Mouse (Mus musculus) urinary bladder, adult 18-20 months (tissue): ENCODE data around the gene Zfp941.

Experiments
- DNase-seq, 2 experiments: peaks; one replicate each; pipeline ENCODE4 v3.0.0; 2022; ENCODE audit warnings: low spot score in 2 of 2, mixed read lengths in 2 of 2

The Zfp941 gene

DNA sequence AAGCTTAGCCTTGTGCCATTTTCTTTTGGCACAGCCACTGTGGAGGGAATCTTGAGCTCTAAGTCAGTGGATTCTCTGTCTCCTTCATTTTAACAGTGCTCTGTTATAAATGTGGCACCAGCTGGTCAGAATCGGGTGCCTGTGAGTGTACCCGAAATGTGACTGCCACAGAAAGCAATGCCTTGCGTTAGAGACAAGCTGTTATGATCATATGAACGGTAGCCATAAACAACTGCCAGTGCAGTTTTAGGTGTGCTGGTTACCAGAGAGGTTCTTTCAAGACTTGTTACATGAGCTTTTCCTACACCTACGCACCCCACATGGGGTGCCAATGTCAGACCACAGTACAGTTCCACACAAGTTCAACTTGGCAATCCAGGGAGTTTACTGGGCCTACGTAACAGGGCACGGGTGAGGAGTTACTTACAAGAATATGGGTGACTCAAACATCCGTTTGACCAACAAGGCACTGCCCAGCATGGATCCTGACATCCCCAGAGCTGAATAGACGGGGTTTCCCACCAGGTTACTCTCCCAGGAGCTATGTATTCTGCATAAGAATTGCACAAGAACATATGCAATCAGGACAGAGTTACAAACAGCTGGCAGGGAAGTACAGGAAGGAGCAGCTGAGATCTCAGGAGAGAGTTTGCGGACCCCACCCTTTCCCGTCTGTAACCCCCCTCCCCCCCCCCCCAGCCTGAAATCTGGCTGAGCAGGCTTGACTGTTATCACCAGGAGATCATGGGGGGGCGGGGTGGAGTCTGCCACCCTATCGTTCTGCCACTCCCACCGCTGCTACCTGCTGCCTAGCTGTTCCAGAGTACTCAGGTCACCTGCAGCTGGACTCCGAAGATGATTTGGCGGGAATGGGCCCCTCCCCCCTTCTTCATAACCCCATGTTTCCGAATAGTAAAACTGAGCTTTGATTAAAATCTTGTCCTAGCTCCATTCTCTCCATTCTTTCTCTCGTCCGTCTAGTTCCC, 19.1 kb upstream of the Zfp941 start:
- DNase-seq, result no peak

DNA sequence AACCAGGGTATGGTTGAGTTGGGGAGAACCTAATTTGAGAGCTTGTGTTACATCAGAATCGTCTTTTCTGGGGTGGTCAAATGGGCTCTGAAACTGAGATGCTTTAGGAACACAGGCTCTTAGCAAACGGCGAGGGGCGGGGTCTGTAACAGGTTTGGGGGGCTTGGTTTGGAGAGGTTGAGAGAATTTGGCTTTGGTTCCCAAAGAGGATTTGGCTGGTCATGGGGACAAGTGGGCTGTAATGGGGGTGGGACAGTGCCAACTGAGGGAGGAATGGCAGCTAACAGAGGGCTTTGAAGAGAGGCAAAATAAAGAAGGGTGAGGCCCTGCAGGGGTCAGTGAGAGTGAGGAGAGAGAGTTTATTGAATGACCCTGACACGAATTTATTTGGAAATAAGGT, 17.6 kb upstream of the Zfp941 start:
- no peak for DNase-seq

DNA sequence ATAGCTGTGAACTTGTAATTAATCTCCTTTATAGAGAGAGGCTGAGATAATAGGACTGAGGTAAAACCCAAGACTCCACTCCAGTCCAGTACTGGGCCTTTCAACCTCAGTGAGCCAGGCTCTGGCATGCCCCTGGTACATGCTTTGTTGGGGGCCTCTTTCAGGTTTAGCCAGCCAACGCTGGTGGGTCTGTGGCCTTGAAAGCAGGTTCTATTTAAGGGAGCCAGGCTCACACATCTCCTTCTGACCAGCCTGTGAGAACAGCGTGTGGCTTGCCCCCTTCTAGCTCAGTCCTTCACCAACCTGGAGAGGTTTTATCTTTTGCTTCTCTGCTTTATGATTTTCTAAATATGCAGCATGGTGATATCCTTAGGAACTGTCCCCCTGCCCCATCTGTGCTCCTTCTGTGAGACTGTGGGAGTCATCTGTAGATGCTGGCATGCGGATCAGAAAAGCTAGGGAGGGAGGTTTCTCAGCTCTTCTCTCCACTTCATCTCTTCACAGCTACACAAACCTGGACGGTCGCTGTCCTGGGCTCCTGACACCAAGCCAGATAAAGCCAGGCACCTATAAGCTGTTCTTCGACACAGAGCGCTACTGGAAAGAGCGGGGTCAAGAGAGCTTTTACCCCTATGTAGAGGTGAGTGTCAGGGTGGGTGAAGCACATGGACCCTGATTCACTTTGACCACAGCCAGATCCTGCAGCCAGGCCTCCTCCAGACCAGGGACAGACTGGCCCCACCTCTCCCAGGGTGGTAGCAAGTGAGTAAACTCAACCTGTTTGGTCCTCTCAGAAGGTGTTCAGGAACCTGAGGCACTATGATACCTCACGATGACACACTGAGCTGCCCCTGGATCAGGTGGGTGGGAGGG, 14.5 kb upstream of the Zfp941 start:
- DNase-seq, result no peak

DNA sequence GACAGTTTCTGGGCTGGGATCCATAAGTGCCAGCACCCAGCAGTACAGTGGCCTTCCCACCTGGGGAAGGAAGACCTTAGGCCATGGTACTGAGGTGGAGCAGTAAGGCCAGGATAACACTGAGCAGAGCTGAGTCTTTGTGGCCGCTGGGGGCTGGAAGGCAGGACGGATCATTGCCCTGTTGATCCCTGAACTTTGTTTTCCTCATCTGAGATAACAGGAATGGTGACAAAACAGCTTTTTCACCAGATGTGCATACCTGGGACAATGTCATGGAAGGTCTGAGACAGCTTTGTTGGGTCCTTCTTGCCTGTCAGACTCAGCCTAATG, 13.7 kb upstream of the Zfp941 start:
- no peak for DNase-seq

DNA sequence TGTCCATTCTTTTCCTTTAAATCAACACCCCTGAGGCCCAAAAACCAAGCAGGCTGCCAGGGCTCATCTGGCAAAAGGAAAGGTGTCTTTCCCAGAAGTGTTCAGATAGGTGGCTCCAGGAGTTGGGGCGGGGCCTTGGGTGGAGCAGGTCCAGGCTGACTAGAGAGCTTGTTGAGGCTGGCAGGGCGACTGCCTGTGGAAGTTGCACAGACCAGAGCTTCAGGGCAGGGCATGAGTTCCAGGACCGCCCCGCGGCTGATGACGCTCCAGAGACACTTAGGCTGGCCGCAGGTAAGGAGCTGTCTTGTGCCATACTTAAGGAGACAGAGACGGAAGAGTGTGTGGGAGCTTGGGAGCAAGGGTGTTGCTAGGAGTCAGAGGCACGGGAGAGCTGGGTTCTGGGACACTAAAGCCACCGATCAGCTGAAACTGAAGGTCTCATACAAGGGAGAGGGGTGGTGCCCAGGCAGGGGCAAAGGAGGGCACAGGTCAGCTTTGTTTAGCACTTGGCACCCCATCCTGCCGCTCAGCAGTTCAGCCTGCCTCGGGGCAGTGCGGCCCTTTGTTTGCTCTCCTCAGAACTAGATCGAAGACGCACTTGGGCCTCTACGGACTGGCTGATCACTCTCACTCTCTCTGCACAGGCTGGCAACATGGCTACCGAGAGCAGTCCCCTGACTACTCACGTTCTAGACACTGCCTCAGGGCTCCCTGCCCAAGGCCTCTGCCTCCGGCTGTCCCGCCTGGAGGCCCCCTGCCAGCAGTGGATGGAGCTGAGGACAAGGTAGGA, 13.2 kb upstream of the Zfp941 start, which contains the start of gene Urah:
Urah (plus strand) TSS at position 51 of the 790 bp plus-strand sequence.
- peak; percentile 68 to 73 for DNase-seq

DNA sequence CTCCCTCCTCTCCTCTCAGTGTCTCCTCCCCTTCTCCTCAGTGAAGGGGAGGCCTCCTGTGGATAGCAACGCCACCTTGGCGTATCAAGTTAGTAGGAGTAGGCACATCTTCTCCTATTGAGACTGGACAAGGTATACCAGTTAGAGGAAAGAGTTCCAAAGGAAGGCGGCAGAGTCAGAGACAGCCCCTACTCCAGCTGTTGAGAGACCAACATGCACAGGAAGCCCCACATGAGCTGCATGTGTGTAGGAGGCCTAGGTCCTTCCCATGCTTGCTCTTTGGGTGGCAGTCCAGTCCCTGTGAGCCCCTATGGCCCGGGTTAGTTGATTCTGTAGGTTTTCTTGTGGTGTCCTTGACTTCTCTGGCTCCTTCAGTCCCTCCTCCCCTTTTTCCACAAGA, 11.4 kb upstream of the Zfp941 start:
- DNase-seq, result no peak

DNA sequence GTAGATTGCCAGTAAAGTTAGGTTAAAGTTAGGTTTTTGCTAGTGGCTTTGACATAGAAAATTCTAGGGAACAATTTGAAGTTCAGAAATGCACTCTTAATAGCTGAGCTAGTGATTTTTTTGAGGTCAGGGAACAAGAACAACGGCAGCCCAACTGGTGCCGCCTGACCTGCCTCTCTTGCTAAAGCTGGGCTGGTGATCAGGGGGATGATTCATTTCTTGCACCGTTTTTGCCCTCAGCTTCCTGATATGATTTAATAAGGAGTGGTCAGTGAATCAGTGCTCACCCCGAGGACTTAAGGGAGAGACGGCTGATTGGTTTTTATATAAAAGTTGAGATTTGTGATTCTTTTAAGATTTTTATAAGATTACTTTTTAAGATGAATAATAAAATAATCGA, 9.5 kb upstream of the Zfp941 start:
- peak in 1 of 2 experiments; percentile 42 for DNase-seq

DNA sequence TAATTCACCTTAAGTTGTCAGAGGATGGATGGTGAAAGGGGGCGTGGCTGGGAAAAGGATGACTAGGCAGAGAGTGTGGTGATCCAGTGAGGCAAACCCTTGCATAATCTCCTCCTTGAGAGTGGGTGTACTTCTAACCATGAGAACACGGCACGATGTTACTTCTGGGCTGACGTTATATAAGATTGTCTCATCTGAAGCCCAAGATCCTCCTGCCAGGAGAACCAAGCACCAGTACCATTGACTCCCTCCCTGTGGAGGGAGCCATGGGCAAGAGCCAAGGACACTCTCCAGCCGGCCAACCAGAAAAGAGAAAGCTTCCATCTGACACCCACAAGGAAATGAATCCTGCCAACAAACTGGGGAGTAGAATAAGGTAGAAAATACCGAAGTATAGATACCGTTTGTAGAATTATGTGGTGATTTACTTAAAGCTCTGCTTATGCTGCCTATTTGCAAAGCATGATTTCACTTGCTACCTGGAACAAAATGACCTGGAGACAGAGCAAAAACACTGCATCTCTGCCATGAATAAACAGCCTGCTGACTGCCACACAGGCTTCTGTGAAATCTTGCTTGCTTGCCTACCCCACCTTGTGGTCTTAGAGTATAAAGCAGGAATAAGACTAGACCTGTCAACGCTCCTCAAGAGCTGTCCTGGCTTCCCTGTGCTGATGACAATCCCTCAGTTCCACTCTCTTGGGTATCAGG, 6.3 kb upstream of the Zfp941 start:
- no peak for DNase-seq

DNA sequence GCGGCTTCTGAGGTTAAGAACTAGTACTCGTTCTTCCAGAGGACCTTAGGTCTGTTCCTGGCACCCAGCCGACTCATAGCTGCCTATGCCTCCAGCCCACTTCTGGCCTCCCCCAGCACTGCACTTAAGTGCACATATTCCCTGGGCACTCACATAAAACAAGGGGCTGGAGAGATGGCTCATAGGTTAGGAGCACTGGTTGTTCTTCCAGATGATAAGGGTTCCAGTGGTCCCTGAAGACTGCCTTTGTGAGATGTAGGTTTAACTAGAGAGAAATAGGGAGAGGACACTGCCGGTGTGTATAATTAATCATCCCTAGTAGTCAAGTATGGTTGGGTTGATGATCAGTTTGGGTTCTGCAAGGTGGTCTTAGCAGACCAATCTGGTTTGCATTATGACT, 753 bp upstream of the Zfp941 start:
- no peak for DNase-seq

DNA sequence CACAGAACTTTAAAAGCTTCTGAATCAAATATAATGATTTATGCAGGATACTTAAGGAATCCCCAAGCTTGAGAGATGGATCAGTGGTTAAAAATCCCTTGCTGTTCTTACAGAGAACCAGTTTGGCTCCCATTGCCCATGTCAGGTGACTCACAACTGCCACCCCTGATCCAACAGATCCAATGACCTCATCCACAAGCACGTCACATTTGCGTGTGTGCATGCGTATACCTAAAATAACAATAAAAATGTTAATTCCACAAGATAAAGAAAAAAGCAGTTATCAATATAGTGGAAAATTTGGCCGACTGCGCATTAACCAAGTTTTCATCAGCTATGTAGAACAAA, 699 bp downstream of the Zfp941 start:
- no peak for DNase-seq

DNA sequence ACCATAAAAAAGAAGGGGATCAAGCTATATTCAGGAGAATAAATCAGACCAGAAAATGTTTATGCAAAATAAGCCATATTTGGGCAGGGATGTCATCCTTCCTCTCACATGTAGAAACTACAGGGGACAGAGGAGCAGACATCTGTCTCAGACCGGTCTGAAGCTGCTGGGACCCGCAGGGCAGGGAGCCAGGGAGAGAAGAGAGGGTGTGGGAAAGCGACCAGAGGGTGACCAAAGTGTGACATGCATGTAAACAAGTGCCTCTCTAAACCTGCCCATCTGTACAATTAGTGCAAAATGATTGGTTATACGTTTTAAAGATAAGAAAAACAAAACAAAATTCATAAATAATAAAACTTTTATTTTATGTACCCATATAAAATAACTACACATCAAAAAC, 1.8 kb downstream of the Zfp941 start:
- no peak for DNase-seq

DNA sequence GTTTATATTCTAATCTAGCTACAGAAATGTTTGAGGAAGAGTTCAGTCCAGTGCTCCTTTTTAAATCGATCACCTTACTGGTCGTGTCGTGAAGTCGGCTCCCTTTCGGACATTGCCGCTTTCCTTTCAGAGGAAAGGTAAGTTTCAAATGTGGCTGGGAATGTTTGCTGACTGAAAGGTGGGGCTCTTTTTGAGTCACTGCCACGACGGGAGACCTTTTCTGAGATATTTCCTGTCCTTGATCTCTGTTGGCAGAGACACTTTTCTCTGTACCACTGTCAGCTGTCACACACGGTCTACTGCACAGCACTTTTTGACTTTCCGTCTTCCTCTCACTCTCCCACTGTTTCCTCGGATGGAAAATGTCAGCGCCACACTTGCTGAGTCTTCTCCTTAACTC, 9.1 kb downstream of the Zfp941 start:
- no peak for DNase-seq

DNA sequence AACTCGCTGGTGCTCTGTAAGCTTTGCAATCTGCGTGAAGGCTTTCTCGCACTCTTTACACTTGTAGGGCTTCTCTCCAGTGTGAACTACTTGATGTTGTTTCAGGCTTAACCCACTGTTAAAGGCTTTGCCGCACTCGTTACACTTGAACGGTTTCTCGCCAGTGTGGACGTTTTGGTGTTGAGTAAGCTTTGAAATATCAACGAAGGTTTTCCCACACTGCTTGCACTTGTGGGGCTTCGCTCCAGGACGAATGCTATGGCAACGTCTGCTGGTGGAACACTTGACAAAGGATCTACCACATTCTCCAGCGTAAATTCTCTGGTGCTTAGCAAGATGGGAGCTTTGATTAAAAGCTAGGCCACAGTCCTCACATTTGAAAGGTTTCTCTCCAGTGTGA, 10.3 kb downstream of the Zfp941 start:
- DNase-seq, result no peak

DNA sequence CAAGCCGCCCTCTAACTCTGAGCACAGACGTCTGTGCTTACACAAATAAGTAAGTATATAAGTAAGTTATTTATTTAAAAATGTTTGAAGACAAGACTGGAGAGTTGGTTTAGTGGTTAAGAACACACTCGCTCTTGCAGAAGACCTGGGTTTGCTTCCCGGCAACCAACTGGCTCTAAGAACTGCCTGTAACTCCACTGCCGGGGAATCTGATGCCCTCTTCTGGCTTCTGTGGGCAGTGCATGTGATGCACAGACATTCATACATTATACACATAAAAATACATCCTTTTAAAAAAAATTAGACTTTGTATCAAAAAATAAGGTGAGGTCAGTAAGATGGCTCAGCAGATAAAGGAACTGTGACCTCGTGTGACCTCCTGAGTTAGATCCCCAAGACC, 11.5 kb downstream of the Zfp941 start:
- DNase-seq, result no peak

DNA sequence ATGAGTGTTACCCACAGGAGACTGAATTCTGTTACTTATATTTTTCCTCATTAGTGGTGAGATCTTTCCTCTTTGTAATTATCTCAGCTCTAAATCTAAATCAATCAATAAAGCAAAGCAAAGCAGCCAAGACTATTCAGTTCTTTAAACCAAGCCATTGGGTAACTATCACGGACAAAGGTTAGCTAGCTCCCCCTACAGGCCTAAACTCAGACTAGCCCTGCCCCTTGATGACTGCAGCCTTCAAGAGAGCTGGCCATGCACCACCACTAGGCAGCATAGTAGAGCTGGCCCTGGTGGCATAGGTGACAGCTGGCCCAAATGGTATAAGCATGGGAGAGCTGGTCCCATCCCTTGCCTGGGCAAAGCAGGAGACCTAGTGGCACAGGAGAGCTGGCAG, 16.3 kb downstream of the Zfp941 start:
- peak in 1 of 2 experiments; percentile 11 for DNase-seq

DNA sequence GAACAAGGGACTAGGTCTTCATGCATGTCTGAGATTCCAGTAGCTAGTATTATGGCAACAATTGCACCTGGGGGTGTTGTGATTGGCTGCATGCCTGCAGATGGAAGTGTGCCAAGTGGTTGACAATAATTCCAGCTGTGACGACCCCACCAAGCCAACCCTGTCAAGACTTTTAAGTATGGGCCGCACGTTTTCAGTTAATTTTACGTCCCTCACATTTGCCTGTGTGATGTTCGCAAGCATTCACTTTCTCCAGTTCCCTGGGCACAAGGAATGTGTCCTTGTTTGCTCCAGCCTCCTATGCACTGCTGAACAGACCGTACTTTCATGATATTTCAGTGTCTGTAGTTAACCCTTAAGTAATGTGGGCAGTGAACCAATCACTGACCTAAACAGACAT, 19.3 kb downstream of the Zfp941 start:
- DNase-seq, result no peak

DNA sequence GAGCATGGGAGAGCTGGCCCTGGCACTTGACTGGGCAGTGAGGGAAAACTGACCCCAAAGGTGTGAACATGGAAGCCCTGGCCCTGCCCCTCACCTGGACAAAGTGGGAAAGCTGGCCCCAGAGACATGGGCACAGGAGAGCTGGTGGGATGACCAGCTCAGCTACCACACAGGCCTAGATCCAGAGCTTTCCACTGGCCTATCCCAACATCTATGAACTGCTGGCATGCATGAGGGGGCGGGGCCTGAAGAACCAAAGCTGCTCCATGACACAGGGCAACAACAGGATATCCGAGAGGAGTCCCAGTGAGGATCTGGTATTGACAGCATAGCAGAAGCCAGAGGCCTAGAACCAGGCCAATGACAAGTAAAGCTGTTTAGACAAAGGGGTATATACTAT, 23.8 kb downstream of the Zfp941 start:
- no peak for DNase-seq

DNA sequence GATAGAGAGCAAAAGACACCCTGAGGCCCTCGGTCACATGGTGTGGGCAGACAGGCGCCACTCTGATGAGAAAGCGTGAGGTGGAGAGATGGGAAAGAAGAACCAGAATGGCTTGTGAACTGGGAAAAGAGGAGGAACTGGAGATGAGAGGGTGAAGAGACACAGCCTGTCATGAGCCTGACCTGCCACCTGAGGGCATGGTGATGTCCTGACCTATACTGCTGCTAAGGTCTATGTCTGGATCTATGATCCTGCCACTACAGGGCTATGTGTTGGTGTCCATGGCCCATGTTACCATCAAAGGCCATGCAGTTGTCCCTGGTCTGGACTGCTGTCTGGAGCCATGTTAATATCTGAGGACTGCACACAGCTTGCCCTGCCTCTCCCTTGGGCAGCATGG, 24.4 kb downstream of the Zfp941 start:
- no peak for DNase-seq

DNA sequence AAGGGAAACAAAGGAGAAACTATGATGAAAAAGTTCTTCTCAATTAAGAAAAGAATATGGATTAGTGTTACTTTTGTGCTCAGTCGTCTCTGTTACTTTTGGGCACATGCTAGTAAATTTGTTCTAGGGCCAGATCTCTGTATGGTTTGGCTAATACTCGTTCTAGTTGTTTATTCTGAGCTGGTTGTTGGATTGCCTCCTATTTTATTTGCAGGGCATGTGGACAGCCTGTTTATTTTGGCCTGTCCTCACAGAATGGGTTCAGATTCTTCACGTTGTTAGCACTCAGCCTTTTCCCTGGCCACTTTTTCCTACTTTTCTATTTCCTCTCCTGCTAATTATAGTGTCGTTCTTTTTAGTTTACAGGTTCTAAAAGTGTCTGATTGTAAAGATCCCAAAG, 28.4 kb downstream of the Zfp941 start:
- DNase-seq, result no peak

DNA sequence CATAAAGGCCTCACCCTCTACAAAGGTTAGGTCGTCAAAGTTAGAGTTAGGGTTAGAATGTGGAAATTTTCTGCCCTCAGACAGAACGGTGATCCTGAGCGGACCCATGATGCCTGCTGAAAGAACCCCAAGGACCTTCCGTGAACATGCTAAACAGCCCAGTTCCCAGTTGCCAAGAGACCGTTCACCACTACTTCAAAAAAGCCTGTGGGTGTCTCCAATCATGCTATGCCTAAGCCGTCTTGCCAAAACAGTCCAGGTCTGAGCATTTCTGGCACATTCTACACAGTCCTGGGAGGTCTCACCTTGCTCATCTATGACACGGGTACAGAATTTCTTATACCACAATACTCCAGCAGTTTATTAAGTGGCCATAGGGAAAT, 33.9 kb downstream of the Zfp941 start:
- DNase-seq, result no peak

DNA sequence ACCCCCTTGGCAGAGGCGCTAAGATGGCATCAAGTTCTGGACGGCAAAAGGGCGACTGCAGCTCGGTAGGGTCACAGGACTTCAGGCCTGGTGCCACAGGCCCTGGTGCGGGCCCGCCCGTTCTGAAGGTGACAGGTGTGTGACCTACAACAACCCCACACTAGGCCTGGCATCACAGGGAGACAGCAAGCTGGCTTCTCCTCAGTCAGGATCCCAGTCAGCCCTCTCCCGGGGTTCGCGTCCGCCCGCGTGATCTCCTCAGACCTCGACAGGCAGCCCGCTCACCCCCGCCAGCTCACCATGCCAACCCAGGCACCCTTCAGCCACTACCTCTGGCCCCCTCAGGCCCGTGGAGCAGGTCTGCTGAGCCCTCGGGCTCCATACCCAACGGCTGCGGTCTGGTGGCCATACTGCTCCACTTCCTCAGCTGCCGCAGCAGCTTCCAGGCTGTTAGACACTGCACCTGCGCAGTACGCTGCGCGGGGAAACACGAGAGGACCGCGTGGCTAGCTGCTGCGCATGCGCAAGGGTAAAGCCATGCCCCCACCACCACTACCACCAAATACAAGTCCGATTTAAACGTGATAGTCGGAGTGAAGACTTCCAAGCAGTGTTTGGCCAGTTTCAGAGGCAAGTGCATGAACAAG, 34.4 kb downstream of the Zfp941 start, which contains the start of gene Syce1:
Syce1 (minus strand) TSS at position 447 of the 647 bp plus-strand sequence.
- DNase-seq, result no peak
